Mouse (Mus musculus) liver, adult 2 months (tissue): ENCODE measurements around the gene Sema3d.

Source experiments
- CTCF ChIP-seq: fragments of 200-500 bp; IDR thresholded peaks from 2 replicates; pipeline ENCODE4 v1.5.1; 2011; ENCODE audit warnings: low read depth, low read length, control low read depth
- POLR2A ChIP-seq: fragments of 200-500 bp; IDR thresholded peaks from 2 replicates; pipeline ENCODE4 v1.6.1; 2011; ENCODE audit warnings: low read length, control low read depth; ENCODE audit not compliant: insufficient read depth; ENCODE audit errors: extremely low read depth

GRCm38 (mm10) chr5:12378900-12379299 lies 4.3 kb upstream of the Sema3d start:
- TF ChIP-seq CTCF, result no peak
- TF ChIP-seq POLR2A, result no peak
